Mouse (Mus musculus): Measurements from ENCODE around the gene Gm3045.
A peak's percentile ranks its signal among the peaks of the same experiment; 100 is the strongest.

Gene Gm3045

DNA sequence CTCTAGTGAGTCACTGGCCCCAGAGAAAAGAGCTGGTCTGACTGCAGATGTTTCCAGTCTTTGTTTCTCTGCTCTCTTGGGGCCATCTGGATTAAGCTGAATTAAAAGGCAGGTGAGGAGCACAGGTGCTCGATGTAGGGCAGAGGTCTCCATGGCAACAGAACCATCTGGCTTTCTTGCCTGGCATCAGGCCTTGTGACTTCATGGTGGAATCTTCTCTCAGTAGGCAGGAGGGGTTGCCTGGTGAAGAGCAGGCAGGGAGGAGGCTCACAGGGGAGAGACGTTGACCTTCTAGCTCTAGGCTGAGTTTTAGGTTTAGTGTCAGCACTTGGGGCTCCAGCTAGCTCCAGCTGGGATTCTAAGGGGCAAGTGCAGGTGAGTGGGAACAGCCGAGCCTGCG is at the start of gene Gm3045:
Gene Gm3045 (plus strand): TSS at position 230 of the 400 bp plus-strand sequence.
- peak; percentile 41 for DNase-seq

DNA sequence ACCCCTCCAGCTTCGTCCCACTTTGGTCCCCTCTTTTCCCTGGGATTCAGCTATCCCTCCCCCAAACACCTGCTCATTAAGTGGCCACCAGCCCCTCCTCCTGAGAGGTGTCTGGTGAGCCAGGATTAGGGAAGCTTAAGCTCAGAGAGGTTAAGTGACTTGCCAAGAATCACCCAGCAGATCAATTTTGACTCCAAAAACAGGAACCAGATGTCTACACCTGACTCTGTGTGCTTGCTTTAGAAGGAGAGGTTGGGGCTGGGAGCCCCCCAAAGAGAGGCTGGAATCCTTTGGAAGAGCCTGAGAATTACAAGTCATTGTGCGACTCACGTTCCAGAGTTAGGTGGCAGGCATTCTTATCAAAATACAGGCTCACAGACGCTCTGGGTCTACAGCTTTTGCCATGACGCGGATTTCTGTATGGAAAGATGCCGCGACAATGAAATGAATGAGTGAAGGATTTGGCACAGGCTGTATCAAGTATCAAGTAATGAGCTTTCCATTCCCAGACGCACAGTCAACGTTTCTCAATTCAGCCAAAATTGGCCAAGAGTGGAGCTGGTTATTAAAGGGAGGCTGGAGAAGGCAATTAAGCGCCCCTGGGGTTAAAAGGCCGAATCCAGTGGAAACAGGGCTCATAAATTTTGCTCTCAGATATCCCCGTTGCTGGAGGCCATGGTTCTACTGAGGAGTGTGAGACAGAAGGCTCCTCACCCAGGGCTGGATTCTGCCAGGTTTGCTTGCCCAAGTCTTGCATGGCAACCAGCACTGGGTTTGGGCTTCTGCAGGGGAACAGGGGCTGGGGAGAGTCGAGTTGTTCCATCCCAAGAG is 45.3 kb upstream of the Gm3045 start:
- no peak for DNase-seq

DNA sequence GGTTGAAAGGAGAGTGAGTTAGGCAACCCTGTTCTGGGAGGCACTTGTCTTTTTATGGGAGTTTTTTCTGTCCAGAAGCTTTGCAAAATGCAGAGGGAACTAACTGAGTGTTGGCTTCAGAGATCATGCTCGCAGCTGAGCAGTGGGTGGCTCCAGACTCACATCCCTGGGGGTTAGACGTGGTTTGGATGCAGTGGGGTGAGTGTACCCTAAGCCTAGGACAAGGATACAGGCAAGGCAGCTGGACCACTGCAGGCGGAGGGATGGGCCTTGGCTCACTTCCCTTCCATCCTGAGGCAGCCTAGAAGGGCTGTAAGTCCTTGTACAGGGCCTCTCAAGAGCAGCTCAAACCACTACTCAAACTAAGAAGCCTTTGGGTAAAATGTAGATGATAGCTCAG is 43.0 kb upstream of the Gm3045 start:
- no peak for DNase-seq

DNA sequence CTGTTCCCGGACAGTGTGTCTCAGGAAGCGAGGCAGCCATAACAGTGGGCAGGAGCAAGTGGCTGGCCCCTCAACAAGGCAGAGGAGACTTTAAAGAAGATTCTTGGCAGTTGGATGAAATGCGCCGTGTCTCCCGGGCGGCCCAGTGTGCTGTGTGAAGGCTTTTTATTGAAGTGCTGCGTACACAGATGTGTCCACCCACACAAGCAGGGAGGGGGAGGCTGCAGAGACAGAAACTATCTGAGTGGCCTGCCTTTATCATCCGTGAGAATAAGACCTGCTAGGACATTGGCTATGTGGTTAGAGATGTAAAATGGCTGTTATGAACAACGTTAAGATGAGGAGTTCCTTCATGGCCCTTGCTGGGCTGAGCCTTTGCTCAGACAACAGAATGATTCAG is 40.0 kb upstream of the Gm3045 start:
- DNase-seq, result no peak

DNA sequence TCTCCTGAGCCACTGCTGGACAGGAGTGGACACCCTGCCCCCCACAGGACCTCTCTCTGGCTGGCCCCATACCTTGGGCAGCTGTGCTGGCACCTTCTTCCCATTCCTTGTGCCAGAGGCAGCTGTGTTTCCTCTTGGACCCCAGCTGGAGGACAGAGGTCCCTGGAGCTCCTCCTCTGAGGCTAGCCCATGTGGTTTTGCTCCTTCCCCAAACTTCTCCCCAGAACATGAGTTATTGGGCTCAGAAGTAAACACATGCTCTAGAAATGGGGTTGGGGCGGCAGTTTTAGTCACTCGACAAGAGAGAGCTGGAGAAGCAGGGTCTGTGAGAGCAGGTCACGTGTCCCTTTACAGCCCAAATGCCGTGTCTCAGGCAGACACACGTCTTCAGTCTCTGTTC is 39.0 kb upstream of the Gm3045 start:
- DNase-seq, result no peak

DNA sequence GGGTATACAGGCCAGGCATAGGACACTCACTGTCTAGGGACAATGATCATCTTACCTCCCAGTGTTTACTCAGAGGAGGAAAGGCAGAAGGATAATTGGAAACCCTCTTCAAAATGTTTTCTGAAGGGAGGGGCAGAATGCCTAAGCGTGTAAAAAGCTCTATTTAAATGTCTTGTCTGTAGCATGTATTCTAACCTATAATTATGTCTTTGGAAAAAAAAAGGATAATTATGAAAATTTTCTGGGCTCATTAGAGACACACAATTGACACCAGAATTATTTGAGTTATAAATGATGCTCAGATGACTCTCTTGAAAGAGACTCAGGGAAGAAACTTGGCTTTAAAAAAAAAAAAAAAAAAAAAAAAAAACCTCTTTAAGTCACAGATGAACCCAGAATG is 38.4 kb upstream of the Gm3045 start:
- DNase-seq, result no peak

DNA sequence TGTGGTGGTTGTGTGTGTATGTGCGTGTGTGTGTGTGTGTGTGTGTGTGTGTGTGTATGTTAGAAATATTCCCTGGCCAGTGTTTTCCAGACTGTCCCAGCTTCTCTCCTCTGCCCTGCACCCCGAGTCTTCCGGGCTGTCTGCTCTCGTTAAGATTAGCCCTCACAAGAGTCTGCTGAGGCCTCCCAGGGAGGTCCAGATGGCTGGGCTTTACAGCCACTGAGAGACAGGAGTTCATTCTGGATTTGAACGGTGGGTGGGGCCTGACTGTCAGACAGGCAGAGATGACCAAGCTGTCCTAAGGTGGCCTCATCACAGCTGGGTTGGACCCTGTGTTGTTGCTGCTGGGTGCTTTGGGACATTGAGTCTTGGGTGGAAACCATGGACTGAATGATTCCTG is 28.8 kb upstream of the Gm3045 start:
- no peak for DNase-seq

DNA sequence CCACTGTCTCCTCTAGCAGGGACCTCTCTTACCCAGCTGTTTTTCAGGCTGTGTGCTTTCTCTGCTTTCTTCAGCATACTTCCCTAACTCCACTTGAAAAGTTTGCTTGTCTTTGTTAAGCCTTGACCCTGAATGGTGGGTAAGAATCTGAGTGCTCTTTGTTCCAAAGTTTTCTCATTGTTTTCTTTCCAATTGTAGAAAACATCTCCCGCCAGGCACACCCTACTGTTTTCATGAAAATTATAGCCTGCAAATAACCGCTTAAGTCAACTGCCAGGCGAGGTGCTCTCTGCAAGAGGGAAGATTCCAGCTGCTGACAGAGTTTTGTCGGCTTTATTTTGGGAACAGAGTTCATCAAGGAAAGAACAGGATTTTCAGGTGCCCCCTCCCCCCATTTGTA is 25.2 kb upstream of the Gm3045 start:
- no peak for DNase-seq

DNA sequence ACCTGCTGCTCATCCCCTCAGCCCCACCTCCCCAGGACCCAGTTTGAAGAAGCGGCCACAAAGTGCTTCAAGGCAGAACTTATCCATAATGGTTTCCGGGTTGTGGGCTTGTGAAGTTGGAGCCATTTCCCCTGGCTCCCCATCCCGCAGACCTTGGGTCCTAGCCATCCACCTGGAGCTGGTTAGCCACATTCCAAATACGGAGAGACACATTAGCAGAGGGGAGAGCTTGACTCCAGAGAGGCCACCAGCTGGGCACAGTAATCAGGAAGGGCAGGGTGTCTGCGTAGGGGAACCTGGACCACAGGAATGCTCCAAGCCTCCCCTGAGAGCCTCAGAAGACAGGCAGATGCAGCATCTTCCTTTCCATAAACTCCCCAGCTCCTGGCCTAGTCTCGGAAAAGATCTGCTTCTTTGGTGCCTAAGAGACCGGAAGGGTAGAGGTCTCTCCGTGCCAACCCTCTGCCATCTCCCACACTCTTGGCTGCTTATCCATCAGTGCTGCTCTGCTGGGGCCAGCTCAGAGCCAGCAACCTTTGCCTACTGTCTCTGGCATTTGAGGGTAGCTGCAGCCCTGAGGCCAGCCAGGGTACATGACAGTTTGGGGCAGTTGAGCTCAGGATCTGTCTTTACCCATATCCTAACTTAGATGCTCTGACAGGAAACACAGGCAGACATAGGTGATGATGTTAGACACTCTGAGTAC is 22.9 kb upstream of the Gm3045 start:
- no peak for DNase-seq

DNA sequence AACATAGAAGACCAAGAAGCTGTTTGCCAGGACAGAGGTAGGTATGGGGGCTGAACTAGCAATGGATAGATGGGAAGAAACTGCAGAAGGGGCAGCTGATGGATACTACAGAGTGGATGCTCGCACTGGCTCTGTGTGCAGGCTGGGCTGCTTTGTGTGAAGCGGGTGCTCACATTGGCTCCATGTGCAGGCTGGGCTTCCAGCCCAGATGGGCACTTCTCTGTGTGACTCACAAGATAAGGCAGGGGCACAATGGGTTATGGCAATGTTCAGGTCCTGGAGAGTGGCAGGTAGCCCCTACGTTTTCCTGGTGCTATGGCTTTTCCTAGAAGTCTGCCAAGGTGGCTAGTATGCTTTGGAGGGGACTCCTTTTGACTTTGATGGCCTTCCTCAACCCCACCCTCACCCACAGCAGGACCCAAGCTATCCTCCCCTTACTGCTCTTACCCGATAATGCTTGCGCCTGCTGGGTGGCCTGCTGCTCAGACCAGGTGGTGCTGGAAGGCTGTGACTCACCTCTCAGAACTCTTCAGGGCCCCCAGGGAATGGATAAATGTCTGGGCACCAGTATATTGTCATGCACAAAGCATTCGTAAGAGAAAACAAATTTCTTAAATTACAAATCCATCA is 21.8 kb upstream of the Gm3045 start:
- peak; percentile 28 for DNase-seq

DNA sequence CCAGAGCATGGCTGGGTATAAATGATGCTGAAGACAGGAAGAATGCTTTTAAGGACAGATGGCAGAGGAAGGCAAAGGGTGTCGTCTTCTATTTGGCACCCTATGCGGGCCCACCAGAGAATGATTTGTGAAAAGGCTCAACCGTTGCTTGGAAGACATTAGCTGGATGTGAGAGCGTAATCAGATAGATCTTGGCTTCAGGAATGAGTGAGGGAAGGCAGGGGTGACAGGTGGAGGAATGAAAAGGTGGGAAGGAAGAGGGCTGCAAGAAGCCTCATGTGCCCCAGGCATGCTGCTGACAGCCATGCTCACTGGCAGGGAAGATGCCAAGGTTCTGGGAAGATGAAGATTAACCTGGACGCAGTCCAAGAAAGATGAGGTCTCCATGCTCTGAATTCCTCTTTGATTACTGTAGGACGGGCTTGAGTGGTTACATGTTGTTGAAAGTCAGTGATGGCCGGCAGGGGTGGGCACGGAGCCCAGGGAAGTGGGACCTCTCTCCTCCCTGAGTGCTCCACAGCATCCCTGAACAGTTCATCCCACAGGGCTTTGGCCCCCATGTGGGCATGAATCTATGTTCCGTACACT is 14.0 kb upstream of the Gm3045 start:
- DNase-seq, result no peak

DNA sequence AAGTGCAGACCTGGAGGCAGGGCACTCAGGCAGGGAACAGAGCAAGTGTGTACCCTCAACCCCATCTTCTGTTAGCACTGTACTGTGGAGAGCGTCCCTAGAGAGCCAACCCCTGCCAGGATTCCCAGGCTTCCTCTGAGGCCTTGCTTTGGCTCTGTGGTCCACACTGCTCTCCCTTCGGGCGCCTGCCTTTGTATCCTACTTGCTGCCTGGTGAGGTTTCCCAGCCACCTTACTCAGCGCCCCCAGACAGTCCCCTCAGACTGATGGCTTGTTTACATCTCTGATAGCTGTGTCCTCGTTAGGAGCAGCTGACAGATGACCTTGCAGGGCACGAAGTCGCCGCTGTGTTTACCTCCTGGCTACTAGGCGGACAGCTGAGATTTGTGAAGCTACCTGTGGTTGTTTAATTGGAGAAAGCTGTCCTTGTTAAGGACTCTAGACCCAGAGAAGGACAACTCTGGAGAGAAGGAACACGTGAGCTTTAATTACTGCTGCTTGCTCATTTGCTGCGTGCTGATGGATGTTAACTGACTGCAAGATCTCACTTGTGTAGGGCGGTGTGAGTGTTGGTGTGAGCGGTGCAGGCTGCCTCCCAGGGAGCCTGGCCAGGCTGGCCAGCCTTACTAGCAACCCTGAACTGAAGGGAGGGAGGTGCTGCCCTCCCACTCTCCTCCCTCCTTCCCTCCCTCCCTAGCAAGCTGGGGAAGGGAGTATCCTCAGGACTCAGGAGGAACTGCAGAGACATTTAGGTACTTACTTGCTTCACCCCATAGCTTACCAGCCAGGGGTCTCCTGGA is 7.5 kb upstream of the Gm3045 start:
- DNase-seq, result no peak

DNA sequence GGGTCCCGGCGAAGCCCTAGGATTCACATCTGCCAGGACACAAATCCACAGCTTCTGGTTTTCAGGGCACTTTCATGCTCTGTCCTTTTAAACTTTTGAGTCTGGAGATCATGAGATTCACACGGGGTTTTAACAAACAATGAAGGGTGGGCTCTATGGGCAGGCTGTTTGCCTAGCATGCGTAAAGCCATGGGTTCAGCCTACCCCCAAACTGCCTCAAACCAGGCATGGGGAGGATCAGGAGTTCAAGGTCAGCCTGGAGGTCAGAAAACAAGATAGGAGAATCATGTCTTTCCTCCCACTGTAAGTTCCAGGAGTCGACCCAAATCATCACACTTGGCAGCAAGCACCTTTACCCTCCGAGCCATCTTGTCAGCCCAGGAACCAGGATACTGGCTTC is 6.9 kb upstream of the Gm3045 start:
- DNase-seq, result no peak

DNA sequence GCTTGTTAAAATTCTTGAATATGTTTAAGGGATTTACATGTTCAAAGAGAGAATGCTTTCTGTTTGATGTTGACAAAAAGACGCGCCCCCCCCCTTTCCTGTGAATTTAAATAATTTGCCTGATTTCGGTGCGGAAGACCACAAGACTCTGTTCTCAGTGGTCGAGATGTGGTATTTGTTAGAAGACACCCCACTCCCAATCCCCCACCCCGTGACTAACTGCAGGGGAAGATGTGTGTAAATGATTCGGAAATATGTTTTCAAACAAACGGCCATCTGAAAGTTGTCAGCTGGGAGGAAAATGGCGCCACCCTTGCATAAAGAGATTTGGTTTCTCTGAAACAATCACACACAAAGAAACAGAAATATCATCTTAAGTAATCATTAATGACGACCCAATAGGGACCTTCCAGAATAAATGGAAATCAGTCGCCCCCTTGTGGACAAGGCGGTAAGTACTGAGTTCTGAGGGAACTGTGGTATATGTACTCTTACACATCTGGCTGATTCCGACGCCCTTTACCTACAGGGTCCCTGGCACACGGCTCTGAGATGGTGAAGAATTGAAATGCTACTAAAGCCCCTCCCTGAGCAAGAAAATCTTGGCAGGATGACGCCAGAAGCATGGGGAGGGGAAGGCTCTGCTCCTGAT is 4.2 kb upstream of the Gm3045 start:
- peak; percentile 52 for DNase-seq

DNA sequence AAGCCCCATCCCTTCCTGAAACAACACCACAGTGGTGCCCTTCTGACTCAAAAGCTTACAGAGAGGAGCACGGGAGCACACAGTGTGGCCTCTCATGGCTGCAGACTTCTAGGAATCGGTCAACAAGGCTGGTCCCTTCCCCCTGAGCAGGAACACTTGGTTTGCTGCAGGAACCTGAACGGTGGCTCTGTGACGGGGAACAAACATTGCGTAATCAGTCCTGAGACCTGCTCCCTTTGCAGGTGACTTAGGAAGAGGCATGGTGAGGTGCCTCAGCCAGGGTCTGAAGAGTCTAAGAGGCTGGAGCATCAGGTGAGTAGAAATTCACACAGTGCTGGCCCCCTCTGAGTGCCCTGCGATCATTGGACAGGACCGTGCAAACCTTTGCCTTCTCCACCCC is 463 bp upstream of the Gm3045 start:
- DNase-seq, result no peak

DNA sequence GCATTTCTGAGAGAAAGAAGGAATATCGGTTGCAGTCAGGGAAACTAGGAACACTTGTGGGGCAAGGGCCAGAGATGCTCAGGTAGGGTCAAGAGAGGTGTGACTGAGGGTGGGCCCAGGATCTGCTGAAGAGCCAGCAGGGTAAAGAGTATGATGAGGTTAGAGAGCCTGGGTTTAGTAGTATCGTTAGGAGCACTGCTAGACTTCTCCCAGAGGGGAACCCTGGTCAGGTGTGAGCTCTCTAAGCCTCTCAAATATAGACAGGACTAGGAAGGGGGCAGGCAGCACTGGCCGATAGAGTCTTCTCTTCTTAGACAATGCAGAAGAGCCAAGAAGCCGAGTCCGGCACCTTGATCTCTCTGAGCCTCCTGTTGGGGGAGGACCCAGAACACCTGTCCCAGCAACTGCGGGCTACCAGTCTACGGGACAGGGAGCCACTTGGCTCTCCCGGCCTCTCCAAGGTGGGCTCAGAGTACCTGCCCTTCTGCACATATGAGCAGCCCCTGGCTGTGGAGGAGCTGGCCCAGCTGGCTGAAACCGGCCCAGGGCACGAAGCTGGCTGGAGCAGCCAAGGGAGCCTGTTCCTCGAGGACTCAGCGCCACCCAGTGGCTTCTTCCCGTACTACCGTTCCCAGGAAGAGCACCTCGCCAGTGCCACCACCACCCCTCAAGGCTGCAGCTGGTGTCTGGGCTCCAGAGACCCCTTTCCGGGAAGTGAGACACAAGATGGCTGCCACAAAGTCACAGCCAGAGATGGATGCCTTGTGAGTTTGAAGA is 2.5 kb downstream of the Gm3045 start:
- peak; percentile 63 for DNase-seq

DNA sequence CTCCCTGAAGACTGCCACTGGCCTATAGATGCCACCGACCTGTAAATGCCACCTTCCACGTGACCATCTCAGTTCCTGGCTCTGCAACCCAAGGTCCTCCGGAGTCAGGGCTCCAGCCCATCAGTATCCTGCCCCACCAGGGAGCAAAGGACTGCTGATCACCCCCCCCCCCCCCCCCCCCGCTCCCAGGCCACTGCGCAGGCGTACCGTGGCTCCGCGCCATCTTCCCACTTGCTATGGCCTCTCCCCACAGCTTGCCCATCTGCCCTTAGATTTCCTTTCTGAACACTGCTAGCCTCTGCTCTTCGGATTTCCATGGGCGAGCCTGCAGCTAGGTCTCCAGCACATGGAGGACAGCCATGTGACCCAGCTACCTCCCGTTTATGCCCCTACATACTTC is 6.1 kb downstream of the Gm3045 start:
- peak; percentile 66 for DNase-seq

DNA sequence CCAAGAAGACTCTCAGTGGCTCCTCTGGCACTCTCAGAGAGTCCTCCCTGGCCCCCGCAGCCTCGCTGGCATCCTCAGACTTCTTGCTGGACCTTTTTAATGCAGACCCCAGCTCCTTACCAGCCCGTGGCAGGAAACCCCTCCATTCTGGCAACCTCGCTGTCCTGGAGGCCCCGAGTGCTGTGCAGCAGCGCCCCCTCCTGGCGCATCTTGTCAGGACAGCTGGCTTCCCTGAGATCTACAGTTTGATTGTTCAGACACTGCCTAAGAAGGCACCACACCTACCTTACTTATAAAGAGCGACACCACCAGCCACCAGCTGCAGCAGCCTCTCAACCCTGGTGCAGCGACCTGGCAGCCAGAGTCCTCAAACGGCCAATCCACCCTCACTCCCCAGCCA is 7.1 kb downstream of the Gm3045 start:
- peak; percentile 78 for DNase-seq

DNA sequence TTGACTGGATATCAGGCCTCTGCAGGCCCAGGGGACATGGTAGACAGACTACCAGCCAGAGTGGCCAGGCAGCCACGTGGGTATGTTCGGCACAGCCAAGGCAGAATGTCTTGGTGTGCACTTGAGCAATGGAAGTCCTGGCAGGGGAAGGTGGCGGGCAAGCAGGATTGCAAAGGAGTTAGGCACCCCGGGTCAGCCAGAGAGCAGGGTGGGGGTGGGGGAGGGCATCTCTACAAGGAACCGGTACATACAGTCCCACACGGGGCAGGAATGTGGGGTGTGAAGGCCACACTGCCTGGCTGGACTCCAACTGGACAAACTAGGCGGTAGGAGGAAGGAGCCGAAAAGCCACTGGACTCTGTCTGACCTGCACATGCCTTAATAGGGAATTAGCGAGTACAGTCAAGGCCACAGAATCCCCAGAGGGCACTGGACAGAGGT is 7.9 kb downstream of the Gm3045 start:
- DNase-seq, result no peak

DNA sequence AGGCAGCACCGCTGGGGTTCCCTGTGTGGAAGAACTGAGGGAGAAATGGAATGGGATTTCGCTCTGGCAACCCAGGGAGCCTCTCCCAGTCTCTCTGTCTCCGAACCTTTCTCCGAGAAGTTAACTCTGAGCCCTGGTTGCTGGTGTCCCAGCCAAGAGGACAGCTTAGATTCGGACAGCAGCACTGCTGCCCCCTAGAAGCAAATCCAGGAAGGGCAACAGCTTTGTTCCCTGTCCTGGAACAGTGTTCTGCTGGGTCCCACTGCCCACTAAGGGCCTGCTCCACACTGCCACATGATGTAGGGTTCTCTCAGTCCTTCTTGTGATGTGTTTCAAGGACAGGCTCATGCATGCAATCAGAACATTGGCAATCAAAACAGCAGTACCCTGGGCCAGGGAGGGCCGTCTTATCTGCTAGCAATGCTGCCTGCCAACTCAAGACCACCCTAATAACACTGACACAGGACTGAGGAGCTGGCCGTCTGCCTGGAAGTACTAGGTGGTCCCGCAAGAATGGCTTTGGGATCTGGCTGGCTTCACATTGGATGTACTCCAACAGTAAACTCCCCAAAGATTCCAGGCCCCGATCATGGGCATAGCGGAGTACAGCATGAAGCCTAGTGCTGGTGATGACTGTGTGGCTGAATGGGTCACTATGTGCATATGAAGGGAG is 9.4 kb downstream of the Gm3045 start:
- no peak for DNase-seq
